Mouse (Mus musculus) liver, adult 2 months (tissue): Measurements from ENCODE around the gene Klrb1f.

Source experiments
- CTCF ChIP-seq: fragments of 200-500 bp; IDR thresholded peaks from 2 replicates; pipeline ENCODE4 v1.5.1; 2011; ENCODE audit warnings: low read depth, low read length, control low read depth
- POLR2A ChIP-seq: fragments of 200-500 bp; IDR thresholded peaks from 2 replicates; pipeline ENCODE4 v1.6.1; 2011; ENCODE audit warnings: low read length, control low read depth; ENCODE audit not compliant: insufficient read depth; ENCODE audit errors: extremely low read depth

DNA sequence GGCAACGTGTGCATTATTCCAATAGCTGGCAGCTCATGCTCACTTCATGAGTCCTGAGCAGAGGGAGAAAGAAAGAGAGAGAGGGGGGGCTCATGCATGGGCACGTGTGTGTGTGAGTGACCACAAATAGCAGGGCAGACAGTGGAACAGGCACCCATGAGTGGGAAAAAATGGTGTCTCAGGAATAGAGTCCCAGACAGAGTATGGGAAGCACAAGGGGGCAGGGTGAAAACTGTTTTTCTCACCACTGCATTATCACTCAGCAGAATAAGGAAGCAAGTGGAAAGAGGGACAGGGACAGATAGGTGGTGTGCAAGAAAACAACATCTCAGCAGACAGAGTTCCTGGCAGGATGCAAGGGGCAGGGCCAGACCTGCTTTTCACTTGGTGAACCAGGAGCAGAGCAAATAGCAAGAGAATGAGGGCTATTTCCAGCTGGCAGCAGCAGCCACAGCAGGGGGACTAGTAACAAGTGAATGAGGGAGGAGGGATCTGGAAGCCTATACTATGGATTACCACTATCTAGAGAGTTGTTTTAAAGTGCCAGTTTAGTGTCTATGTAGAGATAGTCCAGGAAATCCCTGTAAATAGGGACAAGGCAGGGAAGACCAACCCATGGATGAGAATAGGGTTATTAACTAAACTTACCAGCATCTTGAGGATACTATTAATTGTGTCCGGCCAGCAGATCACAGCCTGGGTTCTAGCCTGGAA, 49.5 kb upstream of the Klrb1f start:
- TF ChIP-seq POLR2A (no peak), CTCF (no peak)
